Mouse (Mus musculus) left cerebral cortex, postnatal 4 days (tissue): Measurements from ENCODE around the gene Senp8. TPM values are rescaled to one million over a fixed set of nuclear protein-coding genes. Genes with fewer than 3 reads are reported as not detected.
"Not testable (repeated sequence)": the region's sequence is repeated elsewhere in the genome, so short reads cannot be mapped to it uniquely, and the experiment has no call there.

ENCODE experiments used
- DNase-seq: peaks from one replicate; pipeline ENCODE4 v3.0.0-alpha.2; 2022
- intact Hi-C: fragments of 180-260 bp; cut with DNase I; formaldehyde crosslinking; loops from one replicate; pipeline ENCODE4 v1.15.1; 2025
- total RNA-seq, 2 experiments: library from RNA; stranded (reverse); gene quantifications; 2 replicates each; pipeline ENCODE4 v1.2.3; 2021

The Senp8 gene
- total RNA-seq = 1 to 10 TPM; 4.1 to 4.2 TPM

GRCm38 (mm10) chr9:59750267-59751065 lies at the start of gene Senp8, which contains the start of gene Myo9a:
TSS of gene Senp8 (minus strand) at chr9:59750710.
TSS of gene Myo9a (plus strand) at chr9:59750896.
- intact Hi-C loops = no loop called here
- DNase-seq = peak; percentile 100

- intact Hi-C loops, DNase-seq: not testable (repeated sequence)
Measured at GRCm38 (mm10) chr9:59766966-59767461, 16.5 kb upstream of the Senp8 start.

- DNase-seq = no peak
- intact Hi-C loops = no loop called here
Measured at GRCm38 (mm10) chr9:59760515-59760914, 10.0 kb upstream of the Senp8 start.

- intact Hi-C loops, DNase-seq: not testable (repeated sequence)
Measured at GRCm38 (mm10) chr9:59757016-59757415, 6.5 kb upstream of the Senp8 start.

GRCm38 (mm10) chr9:59755199-59755598 lies 4.7 kb upstream of the Senp8 start:
- DNase-seq = no peak
- intact Hi-C loops = no loop called here

- no peak for DNase-seq
- intact Hi-C loops = no loop called here
Measured at GRCm38 (mm10) chr9:59751966-59752365, 1.5 kb upstream of the Senp8 start.

- DNase-seq = no peak
- intact Hi-C loops = no loop called here
Measured at GRCm38 (mm10) chr9:59751066-59751581, 614 bp upstream of the Senp8 start.

GRCm38 (mm10) chr9:59749581-59750265 lies 787 bp downstream of the Senp8 start:
- intact Hi-C loops = no loop called here
- no peak for DNase-seq

- no peak for DNase-seq
Measured at GRCm38 (mm10) chr9:59748969-59749368, 1.5 kb downstream of the Senp8 start.

GRCm38 (mm10) chr9:59748387-59748786 lies 2.1 kb downstream of the Senp8 start:
- DNase-seq = no peak
- intact Hi-C loops = no loop called here

More at GRCm38 (mm10) chr9:59748969-59749368, 1.5 kb downstream of the Senp8 start:
- intact Hi-C loops = no loop called here

GRCm38 (mm10) chr9:59743903-59744302 lies 6.6 kb downstream of the Senp8 start:
- intact Hi-C loops = no loop called here
- DNase-seq = no peak

GRCm38 (mm10) chr9:59740593-59740992 lies 9.9 kb downstream of the Senp8 start:
- no peak for DNase-seq
- intact Hi-C loops = no loop called here

- intact Hi-C loops = no loop called here
- DNase-seq = no peak
Measured at GRCm38 (mm10) chr9:59735394-59735793, 15.1 kb downstream of the Senp8 start.

- no peak for DNase-seq
- intact Hi-C loops = no loop called here
Measured at GRCm38 (mm10) chr9:59733075-59733474, 17.4 kb downstream of the Senp8 start.

- no peak for DNase-seq
- intact Hi-C loops = no loop called here
Measured at GRCm38 (mm10) chr9:59731136-59731535, 19.4 kb downstream of the Senp8 start.

- intact Hi-C loops = no loop called here
- DNase-seq = no peak
Measured at GRCm38 (mm10) chr9:59727569-59728286, 22.8 kb downstream of the Senp8 start.

- no peak for DNase-seq
- intact Hi-C loops = no loop called here
Measured at GRCm38 (mm10) chr9:59725515-59725914, 25.0 kb downstream of the Senp8 start.

- DNase-seq = peak; percentile 56
- intact Hi-C loops = no loop called here
Measured at GRCm38 (mm10) chr9:59723791-59724442, 26.6 kb downstream of the Senp8 start.

GRCm38 (mm10) chr9:59723096-59723657 lies 27.3 kb downstream of the Senp8 start:
- intact Hi-C loops = no loop called here
- DNase-seq = peak; percentile 74

- intact Hi-C loops = no loop called here
- DNase-seq = no peak
Measured at GRCm38 (mm10) chr9:59721144-59721543, 29.4 kb downstream of the Senp8 start.
